In the genomic region with DNA sequence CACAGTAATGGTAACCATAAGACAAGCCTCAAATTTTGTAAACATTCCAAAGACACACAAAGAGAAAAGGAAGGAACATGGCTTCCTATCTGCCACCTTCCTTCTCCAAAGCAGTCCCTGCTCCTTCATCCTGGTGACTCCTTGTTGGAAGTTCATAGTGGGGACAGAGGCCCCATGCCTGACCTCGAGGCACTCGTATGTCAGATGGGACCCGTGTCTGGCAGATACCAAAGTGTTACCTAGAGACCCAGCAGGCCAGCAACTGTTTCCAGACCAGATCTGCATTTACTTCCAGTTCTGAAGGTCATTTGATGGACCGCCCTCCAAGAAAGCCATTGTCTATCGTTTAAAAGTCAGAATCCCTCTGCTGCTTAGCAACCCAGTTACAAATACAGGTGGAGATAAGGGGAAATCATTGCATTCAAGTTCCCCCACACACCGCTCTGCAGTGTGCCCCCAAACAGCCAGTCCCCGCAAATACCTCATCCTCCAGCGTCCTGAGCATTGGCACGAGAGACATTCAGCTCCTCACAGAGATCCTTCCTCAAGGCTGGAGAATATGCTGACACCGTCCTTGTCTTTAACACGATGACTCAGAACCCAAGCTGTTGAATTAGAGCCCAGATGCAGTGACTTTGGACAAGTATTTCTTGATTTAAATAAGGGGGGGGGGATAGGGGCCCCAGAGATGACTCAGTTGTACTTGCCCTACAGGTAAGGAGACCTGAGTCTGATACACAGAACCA, we compare ENCODE assay signal across 14 mouse cellular contexts.
"Had no signal": no experiment of that assay in that cellular context is flagged by ENCODE, and none has a peak within 500 bp of the region (broad histone marks: within the 10 kb centered on the region; RNA-seq: fewer than 3 reads in every experiment).

No protein-coding gene starts in this region.

- ATAC-seq: liver, embryonic 12.5 days had no signal

- H3K27me3 ChIP-seq: neural tube, embryonic 12.5 days had no signal

- DNase-seq: kidney, postnatal 10 days; kidney, postnatal 4 days; lung, embryonic 14.5 days; lung, postnatal 10 days; thymus, adult 2 months; thymus, postnatal 25 days had no signal

- H3K9ac ChIP-seq: limb, embryonic 13.5 days; liver, embryonic 12.5 days; lung, embryonic 14.5 days; midbrain, embryonic 12.5 days; neural tube, embryonic 12.5 days; stomach, embryonic 15.5 days had no signal

- H3K36me3 ChIP-seq: limb, embryonic 13.5 days; liver, embryonic 12.5 days; midbrain, embryonic 12.5 days; neural tube, embryonic 12.5 days; stomach, embryonic 15.5 days had no signal

- H3K4me2 ChIP-seq: limb, embryonic 13.5 days; liver, embryonic 12.5 days; lung, embryonic 14.5 days; midbrain, embryonic 12.5 days; neural tube, embryonic 12.5 days; stomach, embryonic 15.5 days had no signal

- H3K4me1 ChIP-seq: liver, embryonic 12.5 days; neural tube, embryonic 12.5 days had no signal

- H3K9me3 ChIP-seq: limb, embryonic 13.5 days; liver, embryonic 12.5 days; midbrain, embryonic 12.5 days; neural tube, embryonic 12.5 days; stomach, embryonic 15.5 days had no signal

- H3K27ac ChIP-seq: layer of hippocampus, adult 2 months; limb, embryonic 13.5 days; liver, embryonic 12.5 days; macrophage; midbrain, embryonic 12.5 days; neural tube, embryonic 12.5 days; stomach, embryonic 15.5 days had no signal

- H3K4me3 ChIP-seq: layer of hippocampus, adult 2 months; limb, embryonic 13.5 days; liver, embryonic 12.5 days; megakaryocyte, embryonic 14.5 days; midbrain, embryonic 12.5 days; neural tube, embryonic 12.5 days; stomach, embryonic 15.5 days had no signal
